ENCODE assay signal across 8 mouse cellular contexts in genomic region chr2:4651500-4652285, GRCm38 (mm10). TPM values are rescaled to one million over a fixed set of nuclear protein-coding genes. Genes with fewer than 3 reads are reported as not detected.
A peak's percentile ranks its signal among the peaks of the same experiment; 100 is the strongest.
DNase-seq lines count a peak whose midpoint lies in the region; ATAC-seq and TF ChIP-seq lines count a peak whose summit lies in the region.

Prpf18 (minus strand) TSS chr2:4652113.

- intact Hi-C loops in heart, postnatal 10 days (cut with DNase I) = loop anchor here (1.0 to 2.0 kb wide), 2 partner anchors 153 to 213 kb away; no protein-coding TSS in a partner anchor

- 2% methylated on average over 40 of the region's 40 CpGs for WGBS in forebrain, embryonic 13.5 days
- WGBS in large intestine, adult 2 months = under 1% methylated on average over 40 of the region's 40 CpGs
- WGBS in liver, postnatal 0 days (ENCODE audit: insufficient replicate concordance) = 2% methylated on average over 39 of the region's 40 CpGs
- WGBS in neural tube, embryonic 14.5 days = 2% methylated on average over 40 of the region's 40 CpGs

- peak; percentile 23; the same call in 1 of the 2 replicates for TF ChIP-seq CTCF in E14TG2a.4 (conservative IDR thresholded peaks at IDR 0.05; ENCODE audit: low read length)
- TF ChIP-seq CTCF in liver, postnatal 0 days (IDR thresholded peaks at IDR 0.05; ENCODE audit: low read depth) = peak; percentile 90

- H3K4me3 ChIP-seq in E14TG2a.4 (replicated peaks; ENCODE audit: low read length) = peak within 1 kb of the TSS; percentile 97
- peak within 1 kb of the TSS; percentile 99 for H3K4me3 ChIP-seq in forebrain, embryonic 13.5 days
- H3K4me3 ChIP-seq in liver, postnatal 0 days (ENCODE audit: low read depth, low read length) = peak within 1 kb of the TSS; percentile 98
- H3K4me3 ChIP-seq in neural tube, embryonic 14.5 days (ENCODE audit: low read depth, low read length) = peak within 1 kb of the TSS; percentile 84

- ATAC-seq in forebrain, embryonic 13.5 days = peak; percentile 90
- peak; percentile 92 for ATAC-seq in liver, postnatal 0 days
- peak; percentile 92 for ATAC-seq in neural tube, embryonic 14.5 days (ENCODE audit: low read depth)

- H3K4me2 ChIP-seq in forebrain, embryonic 13.5 days = peak within 1 kb of the TSS; percentile 65
- H3K4me2 ChIP-seq in liver, postnatal 0 days (ENCODE audit: low read depth, low read length) = peak within 1 kb of the TSS; percentile 67
- peak within 1 kb of the TSS; percentile 69 for H3K4me2 ChIP-seq in neural tube, embryonic 14.5 days (ENCODE audit: low read depth, low read length)

- peak; percentile 91 for DNase-seq in c-Kit-positive CD71-positive TER-119-positive erythroid progenitor cells, embryonic 14.5 days (ENCODE audit: low spot score)
- DNase-seq in heart, postnatal 10 days = peak; percentile 90 to 94
- peak; percentile 83 for DNase-seq in large intestine, adult 2 months (ENCODE audit: low read depth, low spot score)
- peak; percentile 92 for DNase-seq in liver, postnatal 0 days
- peak; percentile 90 for DNase-seq in testis, postnatal 10 days (ENCODE audit: low spot score)

- no peaks in the 10 kb centered on the region for H3K9me3 ChIP-seq in E14TG2a.4 (ENCODE audit: low read length)
- H3K9me3 ChIP-seq in forebrain, embryonic 13.5 days (replicated peaks) = no peaks in the 10 kb centered on the region
- no peaks in the 10 kb centered on the region for H3K9me3 ChIP-seq in liver, postnatal 0 days (ENCODE audit: low read length)
- H3K9me3 ChIP-seq in neural tube, embryonic 14.5 days (ENCODE audit: control insufficient read depth, low read length) = no peaks in the 10 kb centered on the region

- H3K4me1 ChIP-seq in E14TG2a.4 (replicated peaks; ENCODE audit: low read depth, low read length) = peaks cover 22% of the 10 kb centered on the region
- H3K4me1 ChIP-seq in forebrain, embryonic 13.5 days = peaks cover 18% of the 10 kb centered on the region
- peaks cover 14% of the 10 kb centered on the region for H3K4me1 ChIP-seq in liver, postnatal 0 days (ENCODE audit: insufficient read depth)
- 0 out of 2 replicates have a peak, but pooled peaks cover 3% of the 10 kb centered on the region for H3K4me1 ChIP-seq in neural tube, embryonic 14.5 days (ENCODE audit: control insufficient read depth, insufficient read depth, low read length)

- peak within 1 kb of the TSS; percentile 96 for H3K9ac ChIP-seq in forebrain, embryonic 13.5 days
- H3K9ac ChIP-seq in liver, postnatal 0 days (replicated peaks) = peak within 1 kb of the TSS; percentile 98
- peak within 1 kb of the TSS; percentile 86 for H3K9ac ChIP-seq in neural tube, embryonic 14.5 days (replicated peaks; ENCODE audit: low read depth, low read length)

- peak within 1 kb of the TSS; percentile 63; the same call in 1 of the 2 replicates for H3K27ac ChIP-seq in forebrain, embryonic 13.5 days
- peak within 1 kb of the TSS; percentile 91 for H3K27ac ChIP-seq in liver, postnatal 0 days (ENCODE audit: low read depth)
- peak within 1 kb of the TSS; percentile 73 for H3K27ac ChIP-seq in neural tube, embryonic 14.5 days (ENCODE audit: low read depth, low read length)

- peak; percentile 84; the same call in 1 of the 2 replicates for TF ChIP-seq EP300 in liver, postnatal 0 days (IDR thresholded peaks at IDR 0.05; ENCODE audit: low read depth)

- H3K36me3 ChIP-seq in E14TG2a.4 (ENCODE audit: insufficient read depth, low read length) = peaks cover 11% of the 10 kb centered on the region
- H3K36me3 ChIP-seq in forebrain, embryonic 13.5 days (ENCODE audit: poor library complexity, severe bottlenecking) = peaks cover 14% of the 10 kb centered on the region
- H3K36me3 ChIP-seq in liver, postnatal 0 days (replicated peaks; ENCODE audit: insufficient read depth, low read length) = peaks cover 8% of the 10 kb centered on the region
- peaks cover 6% of the 10 kb centered on the region; the same call in 1 of the 2 replicates for H3K36me3 ChIP-seq in neural tube, embryonic 14.5 days (ENCODE audit: control insufficient read depth, insufficient read depth, low read length)

- H3K27me3 ChIP-seq in E14TG2a.4 (ENCODE audit: insufficient read depth, low read length) = no peaks in the 10 kb centered on the region
- no peaks in the 10 kb centered on the region for H3K27me3 ChIP-seq in forebrain, embryonic 13.5 days
- no peaks in the 10 kb centered on the region for H3K27me3 ChIP-seq in liver, postnatal 0 days (ENCODE audit: insufficient read depth, low read length)
- no peaks in the 10 kb centered on the region for H3K27me3 ChIP-seq in neural tube, embryonic 14.5 days (ENCODE audit: control insufficient read depth, insufficient read depth, low read length)

RNA-seq across cellular contexts. Expression of gene Prpf18, which starts in this region (rescaled TPM):
- polyA plus RNA-seq in forebrain, embryonic 13.5 days (2015; fragmentation: Nextera tagmentation; extraction: Ambion mirVana) = 52.6 and 52.9 TPM in 2 replicates
- 10 to 100 TPM; 30.0 to 33.7 TPM for total RNA-seq in heart, postnatal 10 days (2021)
- polyA plus RNA-seq in large intestine, adult 2 months (2012; rRNA removed) = 6.0 and 8.5 TPM in 2 replicates
- polyA plus RNA-seq in liver, postnatal 0 days (2015; fragmentation: Nextera tagmentation; extraction: Ambion mirVana) = 16.2 and 17.1 TPM in 2 replicates
- 46.3 and 49.9 TPM in 2 replicates for polyA plus RNA-seq in neural tube, embryonic 14.5 days (2014; fragmentation: Nextera tagmentation; extraction: Ambion mirVana)

Comparison
In these comparisons a context has a peak if more than half of its experiments do, and no peak if none do; other contexts are left out.
1. Peak in every context shown above with its lines: DNase-seq, ATAC-seq, H3K4me3 ChIP-seq and H3K27ac ChIP-seq.